Mouse (Mus musculus) heart, adult 2 months (tissue): Measurements from ENCODE around the gene Camkk2.

Experiments used
- CTCF ChIP-seq: fragments of 200-600 bp; IDR thresholded peaks from 2 replicates; pipeline ENCODE4 v1.8.1; 2022; ENCODE audit warnings: antibody characterized with exemption, mild to moderate bottlenecking, moderate library complexity
- EP300 ChIP-seq: fragments of 200-500 bp; IDR thresholded peaks from 2 replicates; pipeline ENCODE4 v1.6.1; 2011; ENCODE audit warnings: low read depth, low read length, control low read depth; ENCODE audit not compliant: insufficient read depth
- POLR2A ChIP-seq: fragments of 200-500 bp; IDR thresholded peaks from 2 replicates; pipeline ENCODE4 v1.6.1; 2011; ENCODE audit warnings: mild to moderate bottlenecking, low read depth, low read length, control low read depth; ENCODE audit not compliant: insufficient read depth

DNA sequence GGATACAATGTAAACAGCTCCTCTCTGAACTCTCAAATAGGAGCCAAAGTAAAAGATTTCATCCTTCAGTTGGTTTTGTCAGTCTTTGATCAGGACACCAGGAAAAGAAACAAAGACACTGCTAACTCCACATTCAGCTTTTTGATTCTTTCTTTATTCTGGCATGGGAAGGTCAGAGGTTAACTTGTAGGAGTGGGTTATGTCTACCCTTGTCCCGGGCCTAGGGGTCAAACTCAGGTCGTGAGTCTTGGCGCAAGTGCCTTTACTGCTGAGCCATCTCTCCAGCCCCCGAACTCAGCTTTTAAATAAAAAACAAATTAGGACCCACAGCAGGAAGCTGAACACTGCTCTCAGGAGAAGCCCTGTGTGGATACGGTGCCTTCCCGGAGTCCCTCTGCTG lies 23.1 kb downstream of the Camkk2 start:
- no peak for TF ChIP-seq CTCF
- TF ChIP-seq POLR2A: no peak
- TF ChIP-seq EP300: no peak
